Mouse (Mus musculus) macrophage (primary cell): Measurements from ENCODE around the gene Obp1b. TPM values are rescaled to one million over a fixed set of nuclear protein-coding genes. Genes with fewer than 3 reads are reported as not detected.
"Not testable (repeated sequence)": the region's sequence is repeated elsewhere in the genome, so short reads cannot be mapped to it uniquely, and the experiment has no call there.

Source experiments
- H3K27ac ChIP-seq: fragments of 350-480 bp; formaldehyde crosslinking; 2 replicates; pipeline ENCODE4 v1.9.0; 2021
- H3K36me3 ChIP-seq: fragments of 350-480 bp; formaldehyde crosslinking; 2 replicates; pipeline ENCODE4 v1.9.0; 2021; ENCODE audit errors: inconsistent target
- H3K4me3 ChIP-seq: fragments of 350-480 bp; formaldehyde crosslinking; 2 replicates; pipeline ENCODE4 v1.9.0; 2021; ENCODE audit errors: inconsistent target
- H3K79me2 ChIP-seq: fragments of 350-480 bp; formaldehyde crosslinking; 2 replicates; pipeline ENCODE4 v1.9.0; 2021; ENCODE audit errors: inconsistent target
- WGBS: methylation state at CpG from one replicate; pipeline ENCODE4 v1.1.7; 2026; ENCODE audit warnings: inconsistent platforms; ENCODE audit not compliant: missing documents; 5-methylcytosine and 5-hydroxymethylcytosine counted together
- polyA plus RNA-seq: library from polyadenylated mRNA; stranded (reverse); fragments of 250-400 nt; gene quantifications from 3 replicates; pipeline ENCODE4 v1.2.4, GENCODE M21; 2018; ENCODE audit warnings: inconsistent platforms
- total RNA-seq, 78 experiments: library from RNA; depleted of rRNA; stranded (reverse); fragments of 250-400 nt; gene quantifications; 1 replicate in 9 of 78; 2 replicates in 24 of 78; 3 replicates in 43 of 78; 4 replicates in 2 of 78; pipeline ENCODE4 v1.2.4; 2018; ENCODE audit warnings: inconsistent platforms in 56 of 78

The Obp1b gene
- not detected for total RNA-seq (2018; cell fraction: chromatin; rRNA removed)
- not detected for total RNA-seq (2018; cell fraction: cytosol; rRNA removed)
- total RNA-seq (2018; cell fraction: nucleus; rRNA removed) = not detected
- polyA plus RNA-seq = not detected in 3 replicates

DNA sequence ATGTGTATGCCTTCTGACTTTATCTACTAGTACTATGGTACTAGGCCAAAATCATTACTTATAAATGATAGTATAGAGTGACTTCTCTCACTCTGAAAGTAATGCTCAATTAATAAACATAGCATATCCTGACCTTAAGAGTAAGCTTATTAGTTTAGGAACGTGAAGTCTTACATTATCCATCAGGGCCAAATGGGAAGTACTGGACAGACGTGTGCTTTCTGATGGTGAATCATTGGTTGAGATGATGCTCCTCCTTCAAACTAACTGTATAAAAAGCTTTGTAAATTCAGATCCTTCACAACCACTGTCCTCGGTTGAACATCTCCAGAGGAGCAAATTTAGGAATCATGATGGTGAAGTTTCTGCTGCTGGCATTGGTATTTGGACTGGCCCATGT lies at the start of gene Obp1b:
Gene Obp1b, plus strand, starts transcription at position 301 of the 400 bp plus-strand sequence.
- not testable (repeated sequence) for H3K79me2 ChIP-seq, H3K4me3 ChIP-seq, H3K27ac ChIP-seq, H3K36me3 ChIP-seq
- WGBS = no CpG with 5 or more reads among the region's 3 CpGs

DNA sequence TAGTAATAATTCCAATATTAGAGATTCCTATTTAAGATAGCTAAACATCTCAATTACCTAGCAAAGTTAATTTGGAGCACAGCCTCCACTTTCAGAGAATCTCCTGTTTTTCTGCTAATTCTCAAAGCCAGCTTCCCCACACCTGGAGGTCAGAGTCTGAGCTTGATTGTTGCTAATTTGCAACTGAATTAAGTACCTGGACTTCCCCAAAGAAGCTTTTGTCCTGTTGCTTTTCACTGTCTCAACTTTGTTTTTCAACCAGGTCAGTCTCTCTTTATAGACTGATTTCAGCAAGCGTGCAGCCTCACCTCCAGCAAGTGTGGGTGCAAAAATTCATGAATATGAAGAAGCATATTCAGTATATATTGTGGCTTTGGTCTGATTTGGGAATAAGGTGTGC lies 15.6 kb downstream of the Obp1b start:
- no CpG with 5 or more reads among the region's 1 CpGs for WGBS

DNA sequence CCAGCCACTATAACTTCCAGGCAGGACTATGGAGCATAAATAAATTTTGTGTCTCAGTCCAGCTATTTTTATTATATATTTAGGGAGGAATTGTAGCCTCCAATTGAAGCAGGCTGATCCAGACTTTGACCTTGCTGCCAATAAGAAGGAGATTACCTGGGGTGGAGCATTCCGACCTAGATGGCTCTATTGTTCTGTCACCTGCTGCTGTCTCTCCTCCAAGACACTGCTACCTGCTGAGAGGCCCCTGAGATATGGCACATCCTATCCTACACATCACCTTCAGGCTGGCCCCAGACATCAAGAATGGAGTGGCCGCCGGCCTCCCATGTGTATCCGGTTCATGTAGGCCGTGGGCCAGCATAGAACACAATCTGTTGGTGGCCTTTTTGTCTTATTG lies 16.3 kb downstream of the Obp1b start:
- no peaks in the 10 kb centered on the region for H3K79me2 ChIP-seq
- H3K4me3 ChIP-seq = no peak overlapping the region
- H3K36me3 ChIP-seq = no peaks in the 10 kb centered on the region
- H3K27ac ChIP-seq = no peak overlapping the region
- 98% methylated on average over 5 of the region's 5 CpGs for WGBS

More for the DNA sequence above, 15.6 kb downstream of the Obp1b start:
- H3K27ac ChIP-seq, H3K4me3 ChIP-seq, H3K79me2 ChIP-seq, H3K36me3 ChIP-seq: not testable (repeated sequence)

Other genes with a start within 250 kb of the Obp1b start
- gene Obp1a, start 95.4 kb upstream of the Obp1b start, polyA plus RNA-seq = not detected in 3 replicates
- gene Gm5938, start 61.3 kb upstream of the Obp1b start, polyA plus RNA-seq = not detected in 3 replicates
- not detected in 3 replicates for gene Gm14743, start 59.1 kb downstream of the Obp1b start, polyA plus RNA-seq
- not detected in 3 replicates for gene 4930480E11Rik, start 182.9 kb downstream of the Obp1b start, polyA plus RNA-seq